Mouse (Mus musculus) limb, embryonic 11.5 days (tissue): Measurements from ENCODE around the gene Ece1. TPM values are rescaled to one million over a fixed set of nuclear protein-coding genes. Genes with fewer than 3 reads are reported as not detected.

Source experiments
- ATAC-seq: fragments of 200-750 bp; cut with Nextera tagmentation; 2 replicates; pipeline ENCODE4 v1.8.0; 2017; ENCODE audit warnings: low read depth; ENCODE audit not compliant: insufficient number of reproducible peaks, low FRiP score, low TSS enrichment
- DNase-seq: peaks from one replicate; pipeline ENCODE4 v3.0.0-alpha.2; 2015; ENCODE audit warnings: low spot score
- H3K27ac ChIP-seq: fragments of 300-500 bp; sonication (generic); replicated peaks from 2 replicates; pipeline ENCODE4 v1.5.1; 2014; ENCODE audit warnings: low read depth, mild to moderate bottlenecking, low read length
- H3K27me3 ChIP-seq: fragments of 300-500 bp; sonication (generic); 2 replicates; pipeline ENCODE4 v1.6.1; 2014; ENCODE audit warnings: mild to moderate bottlenecking, low read length, mixed read lengths; ENCODE audit not compliant: control insufficient read depth, insufficient read depth
- H3K36me3 ChIP-seq: fragments of 300-500 bp; sonication (generic); 2 replicates; pipeline ENCODE4 v1.6.1; 2014; ENCODE audit warnings: mild to moderate bottlenecking, low read length, moderate library complexity, mixed read lengths; ENCODE audit not compliant: control insufficient read depth, insufficient read depth
- H3K4me1 ChIP-seq: fragments of 300-500 bp; sonication (generic); 2 replicates; pipeline ENCODE4 v1.6.1; 2014; ENCODE audit warnings: low read length, mixed read lengths; ENCODE audit not compliant: control insufficient read depth, insufficient read depth
- H3K4me2 ChIP-seq: fragments of 300-500 bp; sonication (generic); 2 replicates; pipeline ENCODE4 v1.6.1; 2014; ENCODE audit warnings: low read depth, mild to moderate bottlenecking, moderate library complexity; ENCODE audit not compliant: severe bottlenecking
- H3K4me3 ChIP-seq: fragments of 300-500 bp; sonication (generic); 2 replicates; pipeline ENCODE4 v1.5.1; 2014; ENCODE audit warnings: low read depth, low read length
- H3K9ac ChIP-seq: fragments of 300-500 bp; sonication (generic); 2 replicates; pipeline ENCODE4 v1.6.1; 2014; ENCODE audit warnings: mild to moderate bottlenecking, low read length
- H3K9me3 ChIP-seq: fragments of 300-500 bp; sonication (generic); 2 replicates; pipeline ENCODE4 v1.6.1; 2016; ENCODE audit warnings: low read length; ENCODE audit not compliant: control insufficient read depth
- WGBS: fragments of 180-500 bp; shearing (Covaris S2); extraction: QIAGEN DNeasy Blood & Tissue Kit; methylation state at CpG from one replicate; pipeline ENCODE4 v1.1.7; 2014; 5-methylcytosine and 5-hydroxymethylcytosine counted together
- polyA plus RNA-seq: library from polyadenylated mRNA; unstranded; fragments of >200 nt; fragmentation: Nextera tagmentation; extraction: Ambion mirVana; gene quantifications from 2 replicates; pipeline ENCODE4 v1.2.1, GENCODE M21; 2014

Ece1 gene
- polyA plus RNA-seq, 1 experiment from 2014 or later = 38.0 TPM

DNA sequence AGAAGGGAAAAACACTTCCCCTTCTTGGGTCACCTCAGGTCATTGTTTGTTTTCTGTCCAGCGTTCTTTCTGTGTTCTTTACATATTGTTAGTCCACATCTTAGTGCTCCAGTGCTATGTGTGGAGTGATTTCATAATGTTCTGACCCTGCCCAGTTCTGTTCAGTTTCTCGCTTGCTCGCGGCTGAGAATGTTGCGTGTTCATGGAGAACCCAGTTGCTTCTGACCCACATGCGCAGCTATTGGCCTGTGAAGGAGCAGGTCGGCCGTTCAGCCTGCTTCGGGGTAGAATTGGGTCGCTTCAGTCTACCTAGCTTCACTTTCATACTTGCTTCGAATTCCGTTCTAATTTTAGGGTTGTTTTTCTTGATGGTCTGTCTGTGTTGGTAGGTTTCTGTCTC is 133.4 kb downstream of the Ece1 start:
- H3K36me3 ChIP-seq = peaks cover 20% of the 10 kb centered on the region
- no peaks in the 10 kb centered on the region for H3K9me3 ChIP-seq
- peak overlapping the region; percentile 98; the same call in 1 of the 2 replicates for H3K4me3 ChIP-seq
- 87% methylated on average over 12 of the region's 12 CpGs for WGBS
- H3K27me3 ChIP-seq = 0 out of 2 replicates have a peak, but pooled peaks cover 3% of the 10 kb centered on the region
- H3K9ac ChIP-seq = no peak overlapping the region
- H3K4me2 ChIP-seq = peak overlapping the region; percentile 71
- H3K4me1 ChIP-seq = peaks cover 12% of the 10 kb centered on the region
- ATAC-seq (no peak), DNase-seq (no peak)
- H3K27ac ChIP-seq = no peak overlapping the region

DNA sequence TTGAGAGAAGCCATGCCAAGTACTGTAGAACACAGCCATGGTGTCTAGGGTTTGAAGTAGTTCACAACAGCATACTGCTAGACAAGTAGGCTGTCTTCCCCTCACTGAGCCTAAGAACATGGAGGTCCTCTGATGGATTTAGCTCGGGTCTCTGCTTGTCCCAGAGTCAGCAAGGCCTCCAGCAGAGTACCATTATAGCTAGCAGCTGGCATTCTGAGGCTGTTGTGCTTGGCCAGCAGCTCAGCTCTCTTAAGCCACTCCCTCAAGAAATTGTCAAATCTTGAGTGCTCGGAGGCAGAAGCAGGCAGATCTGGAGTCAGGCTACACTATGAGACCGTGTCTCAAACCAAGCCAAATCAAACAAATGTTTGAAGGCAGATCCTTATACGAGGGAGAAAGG is 136.2 kb downstream of the Ece1 start:
- 83% methylated on average over 4 of the region's 4 CpGs for WGBS
- DNase-seq = no peak
- Histone ChIP-seq H3K4me3 (no peak overlapping the region), H3K4me1 (peaks cover 12% of the 10 kb centered on the region), H3K27ac (no peak overlapping the region), H3K27me3 (no peaks in the 10 kb centered on the region), H3K9ac (no peak overlapping the region), H3K4me2 (no peak overlapping the region), H3K36me3 (peaks cover 22% of the 10 kb centered on the region), H3K9me3 (no peaks in the 10 kb centered on the region)
- ATAC-seq = no peak

GRCm38 (mm10) chr4:138000682-138001081 is 138.6 kb downstream of the Ece1 start:
- Histone ChIP-seq H3K27me3 (no peaks in the 10 kb centered on the region), H3K27ac (no peak overlapping the region), H3K9ac (no peak overlapping the region), H3K36me3 (peaks cover 25% of the 10 kb centered on the region), H3K9me3 (no peaks in the 10 kb centered on the region), H3K4me1 (peaks cover 6% of the 10 kb centered on the region), H3K4me2 (no peak overlapping the region), H3K4me3 (no peak overlapping the region)
- ATAC-seq = no peak
- no peak for DNase-seq
- 60% methylated on average over 7 of the region's 7 CpGs for WGBS

GRCm38 (mm10) chr4:138003909-138004610 is 142.0 kb downstream of the Ece1 start:
- ATAC-seq (no peak), DNase-seq (no peak)
- Histone ChIP-seq H3K36me3 (peaks cover 11% of the 10 kb centered on the region), H3K9me3 (no peaks in the 10 kb centered on the region), H3K4me2 (no peak overlapping the region), H3K9ac (no peak overlapping the region), H3K4me1 (no peaks in the 10 kb centered on the region), H3K27ac (no peak overlapping the region), H3K27me3 (no peaks in the 10 kb centered on the region), H3K4me3 (no peak overlapping the region)
- WGBS = 80% methylated on average over 11 of the region's 11 CpGs

- peaks cover 6% of the 10 kb centered on the region; the same call in 1 of the 2 replicates for H3K36me3 ChIP-seq
- no peak for DNase-seq
Observed at GRCm38 (mm10) chr4:138005781-138006180, 143.7 kb downstream of the Ece1 start.

DNA sequence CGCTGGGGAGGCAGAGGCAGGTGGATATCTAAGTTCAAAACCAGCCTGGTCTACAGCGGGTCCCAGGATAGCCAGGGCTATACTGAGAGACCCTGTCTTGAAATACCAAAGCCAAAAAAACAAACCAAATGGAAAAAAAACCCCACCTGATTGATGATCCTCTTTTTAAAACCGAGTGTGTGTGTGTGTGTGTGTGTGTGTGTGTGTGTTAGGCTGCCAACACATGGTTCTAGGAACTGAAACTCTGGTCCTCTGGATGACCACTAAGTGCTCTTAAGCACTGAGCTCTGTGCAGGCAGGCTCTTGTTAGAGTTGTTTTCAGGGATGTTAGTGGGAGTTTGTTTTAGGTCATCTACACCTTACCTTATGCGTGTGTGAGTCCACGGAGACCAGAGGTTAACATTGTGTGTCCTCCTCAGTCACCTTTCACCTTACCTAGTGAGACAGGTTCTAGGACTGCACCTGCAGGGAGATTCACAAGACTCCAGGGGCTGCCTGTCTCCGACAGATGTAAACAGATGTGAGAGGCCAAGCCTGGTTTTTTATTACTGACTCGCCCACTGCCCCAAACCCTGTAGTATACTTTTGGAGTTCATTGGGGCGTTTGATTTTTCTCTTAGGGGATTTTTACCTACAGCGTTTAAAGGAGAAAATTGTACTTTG is 145.0 kb downstream of the Ece1 start:
- no peak overlapping the region for H3K4me3 ChIP-seq
- H3K27me3 ChIP-seq = no peaks in the 10 kb centered on the region
- no peak for DNase-seq
- H3K4me1 ChIP-seq = no peaks in the 10 kb centered on the region
- peaks cover 6% of the 10 kb centered on the region; the same call in 1 of the 2 replicates for H3K36me3 ChIP-seq
- H3K9ac ChIP-seq = no peak overlapping the region
- 88% methylated on average over 9 of the region's 9 CpGs for WGBS
- H3K4me2 ChIP-seq = no peak overlapping the region
- H3K9me3 ChIP-seq = no peaks in the 10 kb centered on the region
- H3K27ac ChIP-seq = no peak overlapping the region
- no peak for ATAC-seq

More at GRCm38 (mm10) chr4:138005781-138006180, 143.7 kb downstream of the Ece1 start:
- no peak overlapping the region for H3K4me3 ChIP-seq
- H3K9me3 ChIP-seq = no peaks in the 10 kb centered on the region
- no peak overlapping the region for H3K4me2 ChIP-seq
- H3K4me1 ChIP-seq = no peaks in the 10 kb centered on the region
- WGBS = 93% methylated on average over 1 of the region's 1 CpGs
- H3K9ac ChIP-seq = no peak overlapping the region
- no peaks in the 10 kb centered on the region for H3K27me3 ChIP-seq
- H3K27ac ChIP-seq = no peak overlapping the region
- ATAC-seq = no peak

DNA sequence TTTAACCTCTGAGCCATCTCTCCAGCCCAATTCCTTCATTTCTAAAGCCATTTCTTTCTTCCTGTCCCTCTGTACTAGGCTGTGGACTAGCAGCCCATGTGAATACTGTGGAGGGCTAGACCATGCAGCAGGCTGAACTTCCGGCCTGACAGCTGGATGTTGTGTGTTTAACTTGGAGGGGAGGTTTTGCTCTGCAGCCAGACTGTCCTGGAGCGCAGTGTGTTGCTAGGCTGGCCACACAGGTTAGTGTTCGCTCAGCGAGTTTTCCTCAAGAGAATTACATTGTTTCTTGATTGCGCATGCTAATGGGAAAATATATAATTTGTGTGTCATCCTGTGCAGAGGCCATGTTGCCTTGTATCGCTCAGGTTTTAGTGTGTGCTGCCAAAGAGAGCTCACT is 146.6 kb downstream of the Ece1 start:
- 98% methylated on average over 6 of the region's 6 CpGs for WGBS
- Histone ChIP-seq H3K9me3 (no peaks in the 10 kb centered on the region), H3K27me3 (no peaks in the 10 kb centered on the region), H3K4me3 (no peak overlapping the region), H3K27ac (no peak overlapping the region), H3K36me3 (peaks cover 10% of the 10 kb centered on the region; the same call in 1 of the 2 replicates), H3K9ac (no peak overlapping the region), H3K4me1 (no peaks in the 10 kb centered on the region), H3K4me2 (no peak overlapping the region)
- no peak for DNase-seq
- no peak for ATAC-seq

DNA sequence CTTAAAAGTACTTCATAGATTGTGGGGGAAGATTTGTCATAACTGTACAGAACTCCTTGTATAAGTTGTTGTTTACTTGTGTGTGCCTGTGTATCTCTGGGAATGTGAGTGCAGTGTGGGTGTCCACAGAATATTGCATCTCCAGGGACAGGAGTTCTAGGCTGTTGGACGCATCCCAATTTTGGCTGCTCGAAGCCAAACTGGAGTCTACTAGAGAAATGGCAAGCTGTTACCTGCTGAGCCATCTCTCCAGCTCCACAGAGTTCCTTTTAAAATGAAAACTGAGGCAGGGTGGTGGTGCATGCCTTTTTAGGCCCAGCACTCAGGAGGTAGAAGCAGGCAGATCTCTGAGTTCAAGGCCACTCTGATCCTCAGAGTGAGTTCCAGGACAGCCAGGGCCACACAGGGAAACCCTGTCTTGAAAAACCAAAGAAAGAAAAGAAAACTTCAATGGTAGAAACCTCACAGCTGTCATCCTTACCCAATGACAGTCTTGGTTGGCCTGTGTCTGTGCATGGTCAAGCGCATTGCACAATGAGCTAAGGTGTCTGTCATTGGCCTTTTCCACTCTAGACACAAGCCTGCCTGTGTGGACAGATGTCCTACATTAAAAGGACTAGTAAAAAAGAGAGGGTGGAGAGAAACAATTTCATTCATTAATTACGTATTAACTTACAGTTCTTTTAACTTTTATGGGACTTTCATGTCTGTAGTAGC is 147.9 kb downstream of the Ece1 start:
- no peak overlapping the region for H3K27ac ChIP-seq
- DNase-seq (no peak), ATAC-seq (no peak)
- WGBS = 95% methylated on average over 4 of the region's 4 CpGs
- no peak overlapping the region for H3K4me2 ChIP-seq
- peaks cover 16% of the 10 kb centered on the region for H3K36me3 ChIP-seq
- H3K9ac ChIP-seq = no peak overlapping the region
- no peaks in the 10 kb centered on the region for H3K9me3 ChIP-seq
- no peak overlapping the region for H3K4me3 ChIP-seq
- H3K27me3 ChIP-seq = no peaks in the 10 kb centered on the region
- H3K4me1 ChIP-seq = no peaks in the 10 kb centered on the region
